Comparison of ENCODE assay signal across 16 mouse cellular contexts in the genomic region with DNA sequence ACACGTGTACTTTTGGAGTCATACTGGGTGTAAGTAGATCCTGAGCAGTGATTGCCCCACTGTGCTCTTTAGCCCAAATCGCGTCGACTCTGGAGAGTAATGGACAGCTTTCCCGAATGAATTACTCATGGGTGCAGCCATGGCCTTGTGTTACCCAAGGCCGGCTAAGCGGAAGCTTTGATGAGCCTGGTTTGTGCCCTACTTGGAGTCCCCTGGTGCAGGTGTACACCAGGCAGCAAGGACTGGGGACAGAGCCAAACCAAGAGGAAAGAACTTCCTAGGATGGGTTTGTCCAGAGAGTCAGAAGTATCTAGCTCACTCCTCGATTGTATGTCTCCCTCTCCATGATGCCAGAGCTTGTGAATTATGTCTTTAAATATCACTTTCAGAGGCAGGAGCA.
"Had no signal": no experiment of that assay in that cellular context is flagged by ENCODE, and none has a peak within 500 bp of the region (broad histone marks: within the 10 kb centered on the region; RNA-seq: fewer than 3 reads in every experiment).

No protein-coding gene starts in this region.

- H3K9ac ChIP-seq: liver, postnatal 0 days; lung, embryonic 15.5 days; midbrain, embryonic 12.5 days; neural tube, embryonic 12.5 days had no signal

- H3K4me2 ChIP-seq: lung, embryonic 15.5 days; midbrain, embryonic 12.5 days; neural tube, embryonic 12.5 days had no signal

- H3K9me3 ChIP-seq: lung, embryonic 15.5 days; midbrain, embryonic 12.5 days; neural tube, embryonic 12.5 days had no signal

- DNase-seq: liver, postnatal 0 days; lung, adult 2 months; lung, postnatal 14 days; lung, postnatal 36 days; midbrain, embryonic 14.5 days; right cerebral cortex, postnatal 14 days; thymus, adult 2 months; thymus, postnatal 25 days; thymus, postnatal 4 days had no signal

- H3K27ac ChIP-seq: lung, embryonic 15.5 days; macrophage; midbrain, embryonic 12.5 days; neural tube, embryonic 12.5 days had no signal

- H3K4me3 ChIP-seq: lung, embryonic 15.5 days; megakaryocyte, embryonic 14.5 days; midbrain, embryonic 12.5 days; neural tube, embryonic 12.5 days had no signal

- H3K36me3 ChIP-seq: lung, embryonic 15.5 days; midbrain, embryonic 12.5 days; neural tube, embryonic 12.5 days had no signal

- ATAC-seq: liver, postnatal 0 days; lung, postnatal 0 days; midbrain, embryonic 16.5 days had no signal

- H3K27me3 ChIP-seq: lung, embryonic 15.5 days; midbrain, embryonic 12.5 days had no signal
